Mouse (Mus musculus) heart, adult 8-10 months (tissue): Measurements from ENCODE around the gene Drg1. TPM values are rescaled to one million over a fixed set of nuclear protein-coding genes. Genes with fewer than 3 reads are reported as not detected.
"Not testable (repeated sequence)": the region's sequence is repeated elsewhere in the genome, so short reads cannot be mapped to it uniquely, and the experiment has no call there.

Source experiments
- DNase-seq: peaks from one replicate; pipeline ENCODE4 v3.0.0; 2022; ENCODE audit warnings: low spot score
- total RNA-seq, 4 experiments: library from RNA; stranded (reverse); gene quantifications; 2 replicates each; pipeline ENCODE4 v1.2.4; 2022

Drg1 gene
- total RNA-seq, 4 experiments from 2014 or later, result 53.6 to 60.6 (median 58.8) TPM

DNA sequence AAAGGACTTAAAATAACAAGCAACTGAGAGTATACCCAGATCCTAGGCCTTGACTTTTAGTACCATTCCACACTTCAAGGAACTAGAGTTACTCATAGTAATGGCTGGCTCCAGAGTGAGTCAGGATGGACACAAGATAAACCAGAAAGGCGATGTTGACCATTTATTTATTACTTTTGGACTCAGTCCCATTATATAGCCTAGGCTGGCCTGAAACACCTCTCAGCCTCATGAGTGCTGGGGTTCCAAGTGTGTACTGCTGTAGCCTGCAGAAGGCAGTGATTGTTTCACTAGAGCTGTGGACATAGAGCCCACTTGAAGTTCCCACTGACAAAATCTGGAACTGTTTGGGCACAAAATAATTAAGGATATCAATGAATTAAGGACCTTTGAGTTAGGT lies 53.7 kb downstream of the Drg1 start:
- no peak for DNase-seq

GRCm38 (mm10) chr11:3206783-3207182 lies 59.4 kb downstream of the Drg1 start:
- no peak for DNase-seq

- DNase-seq, result no peak
These were observed 61.0 kb downstream of the Drg1 start for GRCm38 (mm10) chr11:3205207-3205606.

GRCm38 (mm10) chr11:3203771-3204170 lies 62.4 kb downstream of the Drg1 start:
- DNase-seq, result no peak

DNA sequence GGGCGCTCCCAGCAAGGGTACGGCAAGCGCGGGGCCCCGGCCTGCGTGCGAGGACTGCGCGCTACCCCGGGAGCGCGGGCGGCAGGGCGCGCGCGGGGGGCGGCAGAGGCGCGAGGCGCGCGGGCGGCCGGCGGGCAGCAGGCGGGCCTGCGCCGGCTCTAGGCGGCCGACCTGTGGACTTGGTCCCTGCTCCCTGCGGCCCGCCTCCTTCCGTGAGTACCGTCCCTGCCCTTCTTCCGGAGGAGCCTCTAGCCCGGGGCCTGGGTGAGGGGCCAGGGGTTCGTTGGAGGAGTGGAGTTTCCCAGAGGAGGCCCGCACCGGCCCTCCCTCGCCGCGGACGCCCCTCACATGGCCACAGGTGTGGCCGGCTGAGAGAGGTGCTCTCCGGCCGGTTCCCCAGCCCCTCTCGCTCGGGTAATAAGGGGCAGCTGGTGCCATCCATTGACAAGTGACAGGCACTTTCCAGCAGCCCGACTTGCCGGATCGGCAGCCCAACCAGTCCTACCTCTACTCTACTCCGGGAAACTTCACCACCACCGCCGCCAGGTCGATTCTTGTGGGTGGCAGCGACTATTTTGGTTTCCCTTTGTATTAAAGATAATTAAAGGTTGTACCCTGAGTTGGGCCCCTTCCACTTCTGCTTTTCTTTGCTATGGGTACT lies 63.3 kb downstream of the Drg1 start:
- peak; percentile 17 for DNase-seq

DNA sequence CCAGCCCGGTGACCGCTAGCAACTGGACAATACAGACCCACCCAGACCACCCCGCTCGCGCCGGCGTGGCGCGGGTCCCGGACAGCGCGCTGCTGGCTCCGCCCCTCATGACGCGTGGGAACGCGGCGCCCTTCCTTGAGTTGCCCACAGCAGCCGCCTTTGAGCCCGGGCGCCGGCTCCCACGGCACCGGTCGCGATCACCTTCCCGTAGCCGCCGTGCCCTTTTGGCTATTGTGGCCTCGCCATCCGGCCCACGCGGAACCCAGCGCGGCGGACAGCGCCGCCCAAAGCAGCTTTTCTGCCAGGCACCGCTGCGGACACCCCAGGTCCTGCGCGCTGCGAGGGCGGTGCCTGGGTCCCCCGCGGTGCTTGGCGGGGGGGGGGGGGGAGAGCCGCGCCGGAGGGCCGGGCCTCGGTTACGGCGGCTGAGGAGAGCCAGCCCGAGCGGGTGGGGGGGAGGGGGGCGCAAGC lies 63.9 kb downstream of the Drg1 start, which contains the start of gene Eif4enif1:
Gene Eif4enif1, plus strand, starts transcription at position 162 of the 471 bp plus-strand sequence.
- peak; percentile 90 for DNase-seq

DNA sequence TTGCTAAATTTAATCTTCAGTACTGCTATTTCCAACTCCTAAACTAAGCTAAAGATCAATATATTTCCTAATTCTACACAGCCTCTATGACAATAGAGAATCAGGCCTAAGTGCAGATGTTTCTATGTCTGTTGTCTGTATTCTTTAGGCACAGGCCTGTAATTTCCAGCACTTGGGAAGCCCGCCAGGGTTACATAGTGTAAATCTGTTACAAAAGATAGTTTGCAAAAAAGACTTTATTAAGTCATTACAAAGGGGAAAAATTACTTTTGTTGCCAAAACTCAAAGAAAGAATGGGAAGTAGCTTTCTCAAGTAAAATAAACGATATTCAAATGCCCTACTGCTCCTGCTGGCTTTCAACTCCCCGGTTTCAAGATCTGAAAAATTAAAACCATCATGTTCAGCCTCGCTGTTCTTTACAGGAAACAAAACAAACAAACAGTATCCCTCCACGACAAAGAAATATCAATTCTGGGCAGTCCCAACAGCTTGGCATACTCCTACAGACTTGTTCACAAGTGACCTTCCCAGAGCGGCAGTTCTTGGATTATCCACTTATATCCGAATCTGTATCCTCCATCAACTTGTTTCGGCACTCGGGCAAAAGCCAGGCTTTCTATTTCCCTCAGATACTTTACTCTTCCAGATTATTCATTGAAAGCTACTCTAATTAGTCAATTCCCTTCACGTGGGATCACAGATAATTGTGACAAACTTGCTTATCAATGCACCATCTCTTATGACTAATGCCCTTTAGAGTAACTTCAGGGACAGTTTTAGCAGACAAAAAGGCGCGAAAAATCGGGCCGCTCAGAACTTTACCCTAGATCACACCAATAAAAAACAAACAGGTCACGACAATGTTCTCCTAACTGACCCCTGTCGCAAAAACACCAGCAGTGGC lies 64.6 kb downstream of the Drg1 start:
- DNase-seq, result no peak

DNA sequence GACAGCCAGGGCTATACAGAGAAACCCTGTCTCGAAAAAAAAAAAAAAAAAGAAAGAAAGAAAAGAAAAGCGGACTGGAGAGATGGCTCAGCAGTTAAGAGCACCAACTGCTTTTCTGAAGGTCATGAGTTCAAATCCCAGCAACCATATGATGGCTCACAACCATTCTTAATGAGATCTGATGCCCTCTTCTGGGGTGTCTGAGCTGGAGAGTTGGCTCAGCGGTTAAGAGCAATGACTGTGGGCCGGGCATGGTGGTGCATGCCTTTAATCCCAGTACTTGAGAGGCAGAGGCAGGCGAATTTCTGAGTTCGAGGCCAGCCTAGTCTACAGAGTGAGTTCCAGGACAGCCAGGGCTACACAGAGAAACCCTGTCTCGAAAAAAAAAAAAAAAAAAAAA lies 65.6 kb downstream of the Drg1 start:
- DNase-seq, result not testable (repeated sequence)

- DNase-seq, result no peak
These were observed 72.9 kb downstream of the Drg1 start, which contains the start of gene Sfi1 for GRCm38 (mm10) chr11:3193363-3193762. Gene Sfi1 (minus strand): TSS chr11:3193463.

- peak; percentile 32 for DNase-seq
These were observed 83.5 kb downstream of the Drg1 start for GRCm38 (mm10) chr11:3182707-3183106.

DNA sequence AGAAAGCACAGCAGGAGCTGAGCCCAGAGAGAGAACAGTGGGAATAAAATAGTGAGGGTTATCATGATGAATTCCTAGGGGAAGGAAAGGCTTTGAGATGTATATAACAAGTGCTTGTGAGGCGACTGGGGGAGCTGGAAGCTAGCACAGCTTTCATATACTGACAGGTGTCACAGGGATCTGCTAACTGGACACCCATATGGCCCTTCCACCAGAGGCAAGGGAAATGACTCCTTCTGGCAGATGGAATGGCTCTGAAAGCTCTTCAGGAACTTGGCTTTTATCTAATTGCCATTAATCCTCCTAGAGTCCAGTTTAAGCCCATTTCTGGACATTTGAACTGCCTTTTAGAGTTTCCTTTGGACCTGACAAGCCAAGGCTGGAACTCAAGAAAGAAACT lies 84.2 kb downstream of the Drg1 start:
- not testable (repeated sequence) for DNase-seq

DNA sequence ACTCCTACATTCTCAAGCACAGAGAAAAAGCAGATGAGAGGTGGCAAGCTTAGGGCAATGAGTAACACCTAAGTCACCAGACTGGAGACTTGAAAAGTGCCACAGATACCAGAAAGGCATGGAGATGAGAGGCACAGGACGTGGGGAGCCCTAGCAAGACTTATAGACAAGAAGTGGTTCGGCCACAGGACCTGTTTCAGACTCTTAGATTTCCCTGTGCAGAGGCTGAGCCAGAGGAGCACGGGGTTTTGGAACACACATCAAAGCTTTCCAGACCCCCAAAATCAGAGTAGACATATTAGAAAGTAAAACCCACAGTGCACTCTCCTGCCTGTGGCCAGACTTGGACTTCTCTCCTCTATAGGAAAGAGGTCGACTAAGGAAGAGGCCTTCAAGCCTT lies 85.0 kb downstream of the Drg1 start:
- DNase-seq, result peak; percentile 81

- peak; percentile 21 for DNase-seq
These were observed 85.6 kb downstream of the Drg1 start for GRCm38 (mm10) chr11:3180510-3181160.

DNA sequence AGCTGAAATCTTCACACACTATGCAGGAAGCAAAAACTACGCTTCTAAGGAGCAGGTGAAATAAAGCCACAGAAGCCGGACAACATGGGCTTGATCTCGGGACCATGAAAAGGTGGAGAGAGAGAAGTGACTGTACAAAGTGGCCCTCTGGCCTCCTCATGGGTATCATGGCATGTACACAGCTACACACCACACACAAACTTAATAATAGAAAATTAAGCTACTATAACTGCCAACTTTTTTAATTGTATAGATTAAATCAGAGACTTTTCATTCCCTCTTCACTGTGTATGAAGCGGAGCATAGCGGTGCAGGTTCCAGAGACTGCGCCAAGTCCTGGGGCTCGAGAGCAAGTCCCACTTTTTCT lies 86.5 kb downstream of the Drg1 start:
- DNase-seq, result peak; percentile 54

DNA sequence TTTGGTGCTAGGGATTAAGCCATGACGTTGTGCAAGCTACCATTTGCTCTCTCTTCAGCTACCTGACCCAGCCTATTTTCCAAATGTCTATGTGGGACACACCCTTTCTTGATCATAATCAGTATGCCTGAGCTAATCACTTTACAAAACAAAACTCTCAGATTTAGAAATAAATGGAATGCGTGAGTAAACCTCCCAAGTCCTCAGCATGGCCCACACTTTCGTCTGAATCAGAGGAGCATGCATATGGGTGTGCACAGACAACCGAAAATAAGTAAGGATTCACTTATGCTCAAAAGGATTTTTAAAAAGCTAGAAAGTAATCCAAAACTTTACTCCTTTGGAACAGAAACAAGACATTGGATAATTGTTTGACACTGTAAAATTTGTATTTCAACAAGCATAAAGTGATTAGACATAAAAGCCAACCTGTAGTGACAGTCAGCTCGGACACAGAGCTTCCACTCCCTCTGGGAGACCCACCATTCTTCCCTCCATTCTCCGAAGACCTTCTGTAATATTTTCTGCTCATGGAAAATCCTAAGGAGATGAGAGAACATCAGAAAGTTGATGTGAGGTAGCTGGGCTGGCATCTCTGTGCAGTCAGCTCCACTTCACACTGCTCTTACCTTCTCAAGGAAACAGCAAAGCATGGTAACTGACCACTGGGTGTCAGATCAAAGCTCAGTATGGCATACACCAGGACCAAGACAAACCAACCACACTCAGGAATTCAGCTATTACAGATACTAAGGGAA lies 87.1 kb downstream of the Drg1 start:
- peak; percentile 21 for DNase-seq

DNA sequence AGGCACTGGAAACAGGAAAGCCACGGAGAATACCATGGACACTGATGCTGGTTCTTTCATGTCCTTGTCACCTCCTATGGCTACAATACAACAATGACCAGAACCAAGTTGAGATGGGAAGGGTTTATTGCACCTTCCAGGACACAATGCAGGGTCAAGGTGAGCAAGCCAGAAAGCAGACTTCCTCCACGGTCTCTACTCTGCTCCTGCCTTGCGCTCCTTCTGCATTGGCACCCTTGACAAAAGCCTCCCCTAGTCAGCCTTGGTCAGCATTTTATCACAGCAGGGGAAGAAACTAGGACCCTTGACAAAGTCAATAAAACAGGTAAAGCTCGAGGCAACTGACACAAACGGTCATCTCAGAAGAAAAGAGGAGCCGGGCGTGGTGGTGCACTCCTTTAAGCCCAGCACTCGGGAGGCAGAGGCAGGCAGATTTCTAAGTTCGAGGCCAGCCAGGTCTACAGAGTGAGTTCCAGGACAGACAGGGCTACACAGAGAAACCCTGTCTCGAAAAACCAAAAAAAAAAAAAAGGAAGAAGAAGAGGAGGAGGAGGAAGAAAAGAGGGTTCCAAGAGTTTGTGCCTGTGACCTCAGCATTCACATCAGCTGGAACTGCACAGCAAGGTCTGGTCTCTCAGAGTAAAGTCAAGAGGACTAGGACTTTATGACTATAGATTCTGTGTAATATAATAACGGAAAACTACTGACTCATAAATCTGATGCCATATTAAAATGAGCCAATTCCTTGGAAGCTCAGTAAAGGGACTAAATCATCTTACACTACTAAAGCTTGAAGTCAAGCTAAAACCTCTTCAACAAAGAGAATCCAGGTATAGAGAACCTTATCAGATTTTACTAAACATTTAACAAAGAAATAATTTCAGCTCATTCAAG lies 92.5 kb downstream of the Drg1 start:
- peak; percentile 74 for DNase-seq

DNA sequence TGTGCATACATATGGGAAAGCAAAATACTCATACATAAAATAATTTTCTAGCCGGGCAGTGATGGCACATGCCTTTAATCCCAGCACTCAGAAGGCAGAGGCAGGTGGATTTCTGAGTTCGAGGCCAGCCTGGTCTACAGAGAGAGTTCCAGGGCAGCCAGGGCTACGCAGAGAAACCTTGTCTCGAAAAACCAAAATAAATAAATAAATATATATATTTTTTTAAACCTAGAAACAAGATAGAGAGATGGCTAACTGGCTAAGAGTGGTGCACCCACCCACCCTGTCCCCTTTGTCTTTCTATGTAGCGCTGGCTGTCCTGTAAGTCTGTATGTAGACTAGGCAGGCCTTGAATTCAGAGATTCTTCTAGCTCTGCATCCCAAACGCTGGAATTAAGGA lies 93.7 kb downstream of the Drg1 start:
- not testable (repeated sequence) for DNase-seq

GRCm38 (mm10) chr11:3171931-3172330 lies 94.3 kb downstream of the Drg1 start:
- peak; percentile 48 for DNase-seq

- DNase-seq, result not testable (repeated sequence)
These were observed 97.2 kb downstream of the Drg1 start for GRCm38 (mm10) chr11:3169042-3169441.

DNA sequence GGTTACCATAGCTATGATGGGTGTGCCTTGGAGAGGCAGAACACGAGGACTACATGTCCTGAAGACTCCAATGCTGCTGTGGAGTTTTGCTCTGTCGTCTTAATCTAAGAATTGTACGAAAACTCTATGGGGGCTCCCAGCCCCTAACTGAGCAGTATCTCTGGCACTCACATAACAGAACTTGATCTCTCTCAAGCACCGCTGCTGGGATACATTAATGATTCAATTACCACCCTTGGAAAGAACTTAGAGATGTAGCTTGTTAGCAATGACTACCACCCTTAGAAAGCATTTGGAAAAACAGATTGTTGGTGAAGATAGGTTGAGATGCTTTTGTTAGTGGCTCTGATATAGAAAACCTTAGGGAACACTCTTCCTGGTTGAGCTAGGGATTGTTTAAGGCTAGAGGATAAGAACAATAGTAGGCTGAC lies 98.6 kb downstream of the Drg1 start:
- peak; percentile 74 for DNase-seq
